Mouse (Mus musculus) myocyte (in vitro differentiated cells): ENCODE results near the gene Stk16.

Experiments
- E2F4 ChIP-seq: IDR thresholded peaks from one replicate; pipeline ENCODE4 v1.6.1; 2011; ENCODE audit warnings: mild to moderate bottlenecking, control low read depth, moderate library complexity; ENCODE audit not compliant: insufficient read depth
- POLR2AphosphoS2 ChIP-seq: IDR thresholded peaks from one replicate; pipeline ENCODE4 v1.6.1; 2011; ENCODE audit warnings: low read depth, control low read depth; ENCODE audit not compliant: insufficient read length
- USF1 ChIP-seq: IDR thresholded peaks from one replicate; pipeline ENCODE4 v1.6.1; 2011; ENCODE audit warnings: low read depth, mild to moderate bottlenecking, control low read depth, moderate library complexity

DNA sequence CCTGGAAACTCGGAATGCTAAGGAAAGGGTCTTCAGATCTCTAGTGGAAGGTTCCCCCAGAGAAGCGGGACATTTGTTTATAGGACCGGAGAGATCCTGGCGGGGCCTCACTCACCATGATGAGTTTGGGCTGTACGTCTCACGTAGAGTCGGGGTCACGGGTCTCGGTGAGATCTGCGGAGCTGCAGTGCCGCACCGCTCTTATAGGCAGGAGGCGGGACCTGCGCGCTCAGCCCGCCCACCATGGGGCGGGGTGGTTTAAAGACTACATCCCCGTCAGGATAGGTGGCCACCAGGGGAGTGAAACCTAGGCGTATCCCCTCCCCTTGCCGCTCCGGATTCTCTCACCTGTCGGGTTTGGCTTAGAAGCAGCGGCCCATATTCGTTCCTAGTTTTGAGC, 8.4 kb downstream of the Stk16 start:
- TF ChIP-seq E2F4, result no peak
- no peak for TF ChIP-seq USF1
- peak; percentile 96 for TF ChIP-seq POLR2AphosphoS2
